Mouse (Mus musculus) intestine, embryonic 15.5 days (tissue): Measurements from ENCODE around the gene Cntnap1. TPM values are rescaled to one million over a fixed set of nuclear protein-coding genes. Genes with fewer than 3 reads are reported as not detected.
A peak's percentile ranks its signal among the peaks of the same experiment; 100 is the strongest.
"Not testable (repeated sequence)": the region's sequence is repeated elsewhere in the genome, so short reads cannot be mapped to it uniquely, and the experiment has no call there.

ENCODE experiments used
- ATAC-seq: fragments of 200-750 bp; cut with Nextera tagmentation; 2 replicates; pipeline ENCODE4 v1.8.0; 2017; ENCODE audit warnings: moderate TSS enrichment, moderate library complexity
- H3K27ac ChIP-seq: fragments of 300-500 bp; sonication (generic); 2 replicates; pipeline ENCODE4 v1.5.1; 2015; ENCODE audit warnings: mild to moderate bottlenecking, inconsistent platforms
- H3K27me3 ChIP-seq: fragments of 300-500 bp; sonication (generic); replicated peaks from 2 replicates; pipeline ENCODE4 v1.6.1; 2015; ENCODE audit warnings: inconsistent platforms
- H3K36me3 ChIP-seq: fragments of 300-500 bp; sonication (generic); 2 replicates; pipeline ENCODE4 v1.6.1; 2015; ENCODE audit warnings: inconsistent platforms
- H3K4me1 ChIP-seq: fragments of 300-500 bp; sonication (generic); replicated peaks from 2 replicates; pipeline ENCODE4 v1.6.1; 2015; ENCODE audit warnings: inconsistent platforms
- H3K4me2 ChIP-seq: fragments of 300-500 bp; sonication (generic); replicated peaks from 2 replicates; pipeline ENCODE4 v1.6.1; 2015; ENCODE audit warnings: mild to moderate bottlenecking, inconsistent platforms
- H3K4me3 ChIP-seq: fragments of 300-500 bp; sonication (generic); replicated peaks from 2 replicates; pipeline ENCODE4 v1.5.1; 2015; ENCODE audit warnings: inconsistent platforms
- H3K9ac ChIP-seq: fragments of 300-500 bp; sonication (generic); 2 replicates; pipeline ENCODE4 v1.6.1; 2015; ENCODE audit warnings: inconsistent platforms
- H3K9me3 ChIP-seq: fragments of 300-500 bp; sonication (generic); 2 replicates; pipeline ENCODE4 v1.6.1; 2016; ENCODE audit warnings: inconsistent platforms
- WGBS: fragments of 180-500 bp; shearing (Covaris S2); methylation state at CpG from one replicate; pipeline ENCODE4 v1.1.7; 2015; 5-methylcytosine and 5-hydroxymethylcytosine counted together
- polyA plus RNA-seq: library from polyadenylated mRNA; unstranded; fragments of >200 nt; fragmentation: Nextera tagmentation; extraction: Ambion mirVana; gene quantifications from 2 replicates; pipeline ENCODE4 v1.2.1, GENCODE M21; 2015

Cntnap1 gene
- 0.82 and 1.0 TPM in 2 replicates for polyA plus RNA-seq

- 1% methylated on average over 35 of the region's 35 CpGs for WGBS
- H3K4me2 ChIP-seq: peak within 1 kb of the TSS; percentile 93
- ATAC-seq: no peak
Measured at GRCm38 (mm10) chr11:101170354-101170810, at the start of gene Cntnap1. Cntnap1 (plus strand) TSS chr11:101170523.

GRCm38 (mm10) chr11:101120545-101121188 lies 49.7 kb upstream of the Cntnap1 start:
- peak overlapping the region; percentile 87 for H3K27ac ChIP-seq
- H3K9ac ChIP-seq: peak overlapping the region; percentile 73
- no peaks in the 10 kb centered on the region for H3K27me3 ChIP-seq
- no peak for ATAC-seq
- 20% methylated on average over 19 of the region's 19 CpGs for WGBS
- peaks cover 18% of the 10 kb centered on the region for H3K4me1 ChIP-seq
- peak overlapping the region; percentile 86 for H3K4me2 ChIP-seq
- 0 out of 2 replicates have a peak, but pooled peaks cover 6% of the 10 kb centered on the region for H3K36me3 ChIP-seq
- H3K9me3 ChIP-seq: no peaks in the 10 kb centered on the region
- peak overlapping the region; percentile 95 for H3K4me3 ChIP-seq

More at GRCm38 (mm10) chr11:101170354-101170810, at the start of gene Cntnap1:
- H3K9me3 ChIP-seq: no peaks in the 10 kb centered on the region
- H3K4me3 ChIP-seq: peak within 1 kb of the TSS; percentile 69
- peaks cover 51% of the 10 kb centered on the region for H3K4me1 ChIP-seq
- H3K9ac ChIP-seq: peak within 1 kb of the TSS; percentile 72
- H3K36me3 ChIP-seq: peaks cover 17% of the 10 kb centered on the region
- peaks cover 12% of the 10 kb centered on the region for H3K27me3 ChIP-seq
- H3K27ac ChIP-seq: peak within 1 kb of the TSS; percentile 86

- not testable (repeated sequence) for H3K9me3 ChIP-seq, H3K4me3 ChIP-seq, H3K27ac ChIP-seq, ATAC-seq, H3K27me3 ChIP-seq, H3K4me2 ChIP-seq, H3K9ac ChIP-seq, H3K4me1 ChIP-seq
- peaks cover 17% of the 10 kb centered on the region for H3K36me3 ChIP-seq
- 94% methylated on average over 8 of the region's 8 CpGs for WGBS
Measured at GRCm38 (mm10) chr11:101124494-101124893, 45.8 kb upstream of the Cntnap1 start.

- H3K4me3 ChIP-seq, H3K4me1 ChIP-seq, H3K9ac ChIP-seq, H3K27ac ChIP-seq, H3K27me3 ChIP-seq, ATAC-seq, H3K4me2 ChIP-seq, H3K9me3 ChIP-seq: not testable (repeated sequence)
- 95% methylated on average over 9 of the region's 9 CpGs for WGBS
- H3K36me3 ChIP-seq: peaks cover 17% of the 10 kb centered on the region
Measured at GRCm38 (mm10) chr11:101125008-101125407, 45.3 kb upstream of the Cntnap1 start.

- H3K9me3 ChIP-seq: no peaks in the 10 kb centered on the region
- no peak overlapping the region for H3K27ac ChIP-seq
- WGBS: 91% methylated on average over 1 of the region's 1 CpGs
- no peak overlapping the region for H3K9ac ChIP-seq
- H3K4me3 ChIP-seq: no peak overlapping the region
- H3K36me3 ChIP-seq: peaks cover 17% of the 10 kb centered on the region
- no peak overlapping the region for H3K4me2 ChIP-seq
- no peak for ATAC-seq
- no peaks in the 10 kb centered on the region for H3K27me3 ChIP-seq
- H3K4me1 ChIP-seq: peaks cover 9% of the 10 kb centered on the region; the same call in 1 of the 2 replicates
Measured at GRCm38 (mm10) chr11:101127075-101127474, 43.2 kb upstream of the Cntnap1 start.

- ATAC-seq: no peak
- WGBS: 89% methylated on average over 11 of the region's 11 CpGs
- H3K9me3 ChIP-seq: no peaks in the 10 kb centered on the region
- H3K4me2 ChIP-seq: no peak overlapping the region
- H3K4me1 ChIP-seq: peaks cover 9% of the 10 kb centered on the region; the same call in 1 of the 2 replicates
- no peak overlapping the region for H3K4me3 ChIP-seq
- H3K27ac ChIP-seq: no peak overlapping the region
- H3K27me3 ChIP-seq: no peaks in the 10 kb centered on the region
- H3K9ac ChIP-seq: no peak overlapping the region
- peaks cover 11% of the 10 kb centered on the region for H3K36me3 ChIP-seq
Measured at GRCm38 (mm10) chr11:101128996-101129577, 41.2 kb upstream of the Cntnap1 start.

- H3K4me1 ChIP-seq: peaks cover 9% of the 10 kb centered on the region; the same call in 1 of the 2 replicates
- H3K27me3 ChIP-seq: no peaks in the 10 kb centered on the region
- H3K27ac ChIP-seq: no peak overlapping the region
- 40% methylated on average over 18 of the region's 18 CpGs for WGBS
- H3K4me3 ChIP-seq: no peak overlapping the region
- H3K36me3 ChIP-seq: peaks cover 11% of the 10 kb centered on the region
- H3K9me3 ChIP-seq: no peaks in the 10 kb centered on the region
- H3K9ac ChIP-seq: no peak overlapping the region
- ATAC-seq: peak; percentile 59; the same call in 1 of the 2 replicates
- H3K4me2 ChIP-seq: 0 out of 2 replicates have a peak overlapping the region, but pooled peaks have one; percentile 9
Measured at GRCm38 (mm10) chr11:101130056-101130756, 40.1 kb upstream of the Cntnap1 start.

- WGBS: 74% methylated on average over 2 of the region's 2 CpGs
- H3K9me3 ChIP-seq: no peaks in the 10 kb centered on the region
- H3K36me3 ChIP-seq: peaks cover 7% of the 10 kb centered on the region
- ATAC-seq: no peak
- no peak overlapping the region for H3K27ac ChIP-seq
- H3K4me2 ChIP-seq: no peak overlapping the region
- no peaks in the 10 kb centered on the region for H3K27me3 ChIP-seq
- no peak overlapping the region for H3K9ac ChIP-seq
- H3K4me1 ChIP-seq: peaks cover 9% of the 10 kb centered on the region; the same call in 1 of the 2 replicates
- H3K4me3 ChIP-seq: no peak overlapping the region
Measured at GRCm38 (mm10) chr11:101131187-101131586, 39.1 kb upstream of the Cntnap1 start.

GRCm38 (mm10) chr11:101131701-101132100 lies 38.6 kb upstream of the Cntnap1 start:
- Histone ChIP-seq H3K9me3 (no peaks in the 10 kb centered on the region), H3K4me1 (peaks cover 9% of the 10 kb centered on the region; the same call in 1 of the 2 replicates), H3K27ac (no peak overlapping the region), H3K27me3 (no peaks in the 10 kb centered on the region), H3K36me3 (peaks cover 2% of the 10 kb centered on the region), H3K4me3 (no peak overlapping the region), H3K9ac (no peak overlapping the region), H3K4me2 (no peak overlapping the region)
- no peak for ATAC-seq
- 87% methylated on average over 6 of the region's 6 CpGs for WGBS

- Histone ChIP-seq H3K9ac (no peak overlapping the region), H3K9me3 (no peaks in the 10 kb centered on the region), H3K36me3 (no peaks in the 10 kb centered on the region), H3K4me1 (peaks cover 9% of the 10 kb centered on the region; the same call in 1 of the 2 replicates), H3K4me3 (no peak overlapping the region), H3K27me3 (no peaks in the 10 kb centered on the region), H3K4me2 (no peak overlapping the region), H3K27ac (no peak overlapping the region)
- no peak for ATAC-seq
- whole genome bisulfite sequencing: 58% methylated on average over 12 of the region's 12 CpGs
Measured at GRCm38 (mm10) chr11:101133037-101133436, 37.3 kb upstream of the Cntnap1 start.

- Histone ChIP-seq H3K4me3 (no peak overlapping the region), H3K27ac (no peak overlapping the region), H3K36me3 (no peaks in the 10 kb centered on the region), H3K9ac (no peak overlapping the region), H3K4me1 (peaks cover 17% of the 10 kb centered on the region), H3K9me3 (no peaks in the 10 kb centered on the region), H3K27me3 (no peaks in the 10 kb centered on the region), H3K4me2 (no peak overlapping the region)
- no peak for ATAC-seq
- 71% methylated on average over 13 of the region's 13 CpGs for WGBS
Measured at GRCm38 (mm10) chr11:101134217-101134865, 36.0 kb upstream of the Cntnap1 start.

- H3K27me3 ChIP-seq: peaks cover 6% of the 10 kb centered on the region; the same call in 1 of the 2 replicates
- peaks cover 17% of the 10 kb centered on the region for H3K4me1 ChIP-seq
- H3K9ac ChIP-seq: no peak overlapping the region
- no peaks in the 10 kb centered on the region for H3K36me3 ChIP-seq
- H3K4me3 ChIP-seq: no peak overlapping the region
- H3K27ac ChIP-seq: no peak overlapping the region
- H3K9me3 ChIP-seq: no peaks in the 10 kb centered on the region
- ATAC-seq: no peak
- no peak overlapping the region for H3K4me2 ChIP-seq
- WGBS: 77% methylated on average over 7 of the region's 7 CpGs
Measured at GRCm38 (mm10) chr11:101137000-101137399, 33.3 kb upstream of the Cntnap1 start.
